Mouse (Mus musculus) lung, postnatal 14 days (tissue): ENCODE results near the gene Psmd13.

ENCODE experiments used
- DNase-seq: peaks from one replicate; pipeline ENCODE4 v3.0.0; 2021

Psmd13 gene

DNA sequence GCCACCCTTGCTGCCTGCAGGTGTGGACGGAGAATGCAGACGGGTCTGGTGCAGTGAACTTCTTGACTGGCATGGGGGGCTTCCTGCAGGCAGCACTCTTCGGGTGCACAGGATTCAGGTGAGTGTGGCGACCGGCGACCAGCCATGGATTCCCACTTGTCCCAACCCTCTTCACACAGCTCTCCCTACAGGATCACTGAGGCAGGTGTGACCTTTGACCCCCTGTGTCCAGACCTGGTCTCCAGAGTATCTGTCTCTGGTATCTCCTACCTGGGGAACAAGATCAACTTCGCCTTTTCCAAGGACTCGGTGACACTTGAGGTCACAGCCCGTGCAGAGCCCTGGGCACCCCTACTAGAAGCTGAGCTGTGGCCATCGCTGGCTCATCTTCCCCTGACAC, 64.5 kb downstream of the Psmd13 start:
- no peak for DNase-seq

DNA sequence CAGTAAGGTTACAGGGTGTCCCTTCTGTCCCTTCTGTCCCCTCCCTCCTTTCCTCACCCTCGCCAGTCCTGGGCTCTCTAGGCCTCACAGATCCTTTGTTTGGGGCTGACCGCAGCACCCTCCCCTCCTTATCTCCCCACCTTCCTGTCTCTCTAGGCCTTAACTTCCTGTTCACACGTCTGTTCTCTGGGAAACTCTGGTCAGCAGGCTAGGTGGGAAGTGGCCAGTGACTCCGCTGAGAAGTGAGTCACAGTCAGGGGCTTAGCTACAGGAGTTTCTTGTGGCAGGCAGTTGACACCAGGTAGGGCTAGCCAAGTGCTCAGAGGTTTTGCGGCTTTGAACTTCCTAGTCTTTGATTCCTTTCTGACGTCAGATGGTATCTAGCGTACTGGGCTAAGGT, 65.2 kb downstream of the Psmd13 start:
- DNase-seq, result no peak

DNA sequence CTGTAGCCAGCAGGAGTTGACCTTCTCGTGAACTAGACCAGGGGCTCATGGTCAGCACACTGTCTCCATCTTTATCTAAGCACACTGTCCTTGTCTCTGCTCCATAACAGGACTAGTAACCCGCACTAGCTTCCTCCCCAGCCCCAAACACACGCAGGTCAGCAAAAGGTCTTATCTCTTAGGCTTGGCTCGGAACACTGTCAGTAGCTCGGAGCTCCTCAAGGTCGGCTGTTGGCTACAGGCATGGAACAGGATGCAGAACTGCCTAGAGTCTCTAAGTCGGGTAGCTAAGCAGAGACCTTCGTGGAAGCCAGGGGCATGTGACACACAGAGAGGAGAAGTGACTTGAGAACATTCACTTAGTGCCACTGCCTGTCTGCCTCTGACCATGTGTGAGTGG, 66.4 kb downstream of the Psmd13 start:
- DNase-seq, result no peak
